Mouse (Mus musculus) heart, postnatal 25 days (tissue): Measurements from ENCODE around the gene Psg17. TPM values are rescaled to one million over a fixed set of nuclear protein-coding genes. Genes with fewer than 3 reads are reported as not detected.

ENCODE experiments used
- DNase-seq: peaks from one replicate; pipeline ENCODE4 v3.0.0; 2022; ENCODE audit warnings: low spot score
- intact Hi-C: fragments of 180-260 bp; cut with DNase I; formaldehyde crosslinking; loops from one replicate; pipeline ENCODE4 v1.15.1; 2025
- total RNA-seq, 2 experiments: library from RNA; stranded (reverse); gene quantifications; 2 replicates each; pipeline ENCODE4 v1.2.3; 2021

The Psg17 gene
- total RNA-seq, 2 experiments from 2014 or later: not detected

DNA sequence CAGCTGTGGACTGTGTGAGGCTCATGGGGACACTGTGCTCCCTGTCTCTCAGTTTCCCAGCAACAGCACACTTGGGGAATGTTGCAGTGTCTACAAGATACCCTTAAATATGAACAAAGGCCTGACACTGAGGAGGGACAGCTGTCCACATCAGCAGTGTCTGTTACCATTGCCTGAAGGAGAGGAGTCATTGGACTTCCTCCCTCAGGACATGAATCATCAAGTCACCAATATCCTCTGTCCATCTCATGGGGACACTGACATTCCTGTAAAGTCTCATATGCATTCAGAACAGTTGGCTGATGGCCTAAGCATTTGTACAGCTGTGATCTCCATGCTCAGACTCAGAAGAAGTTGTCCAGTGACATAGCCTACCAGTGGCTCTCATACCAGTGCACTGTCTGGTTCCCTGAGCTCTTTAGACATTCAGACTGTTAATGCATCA lies 42.0 kb downstream of the Psg17 start:
- DNase-seq: no peak
- intact Hi-C loops: no loop called here

Other genes starting within 250 kb of the Psg17 start
- gene Psg23, start 205.1 kb downstream of the Psg17 start, total RNA-seq: not detected
- not detected for gene Psg21, start 164.9 kb downstream of the Psg17 start, total RNA-seq
- not detected for gene Psg20, start 135.4 kb downstream of the Psg17 start, total RNA-seq
- not detected for gene Psg22, start 103.5 kb downstream of the Psg17 start, total RNA-seq
- gene Psg19, start 23.1 kb downstream of the Psg17 start, total RNA-seq: not detected
- 1 to 10 TPM; 6.5 to 6.7 TPM for gene Mill2, start 18.4 kb upstream of the Psg17 start, total RNA-seq
- gene Pglyrp1, start 49.7 kb upstream of the Psg17 start, total RNA-seq: 1 to 10 TPM; 1.2 to 1.7 TPM
- gene Ccdc61, start 88.8 kb upstream of the Psg17 start, total RNA-seq: 1 to 10 TPM; 7.7 to 8.3 TPM
- gene Nova2, start 104.3 kb upstream of the Psg17 start, total RNA-seq: 1 to 10 TPM; 5.5 to 6.6 TPM
- not detected for gene Nanos2, start 165.8 kb upstream of the Psg17 start, total RNA-seq
- 1 to 10 TPM; 3.2 to 4.0 TPM for gene Mypop, start 169.6 kb upstream of the Psg17 start, total RNA-seq
- 10 to 100 TPM; 20.2 to 23.6 TPM for gene Irf2bp1, start 182.4 kb upstream of the Psg17 start, total RNA-seq
- gene Foxa3, start 201.9 kb upstream of the Psg17 start, total RNA-seq: not detected
- gene Sympk, start 202.8 kb upstream of the Psg17 start, total RNA-seq: 10 to 100 TPM; 76.3 to 80.1 TPM
- gene Rsph6a, start 233.1 kb upstream of the Psg17 start, total RNA-seq: not detected